Mouse (Mus musculus) layer of hippocampus, postnatal 25 days (tissue): ENCODE measurements around the gene Prune1. TPM values are rescaled to one million over a fixed set of nuclear protein-coding genes. Genes with fewer than 3 reads are reported as not detected.

Source experiments
- DNase-seq, 2 experiments: peaks; one replicate each; pipeline ENCODE4 v3.0.0; 2022; ENCODE audit warnings: mixed read lengths in 2 of 2, low spot score in 1 of 2; ENCODE audit errors: extremely low spot score in 1 of 2
- total RNA-seq, 2 experiments: library from RNA; stranded (reverse); gene quantifications; 2 replicates each; pipeline ENCODE4 v1.2.3; 2021

Gene Prune1
- total RNA-seq, 2 experiments from 2014 or later, result 20.6 to 22.6 TPM

- peak; percentile 15 to 19 for DNase-seq
Observed at GRCm38 (mm10) chr3:95282381-95282864, 547 bp upstream of the Prune1 start.

- DNase-seq, result peak in 1 of 2 experiments; percentile 13
Observed at GRCm38 (mm10) chr3:95280747-95281146, 1.1 kb downstream of the Prune1 start.

- no peak for DNase-seq
Observed at GRCm38 (mm10) chr3:95277149-95277551, 4.7 kb downstream of the Prune1 start.

GRCm38 (mm10) chr3:95276428-95276934 is 5.4 kb downstream of the Prune1 start:
- DNase-seq, result no peak

GRCm38 (mm10) chr3:95275161-95275560 is 6.7 kb downstream of the Prune1 start:
- no peak for DNase-seq

GRCm38 (mm10) chr3:95274453-95274852 is 7.4 kb downstream of the Prune1 start:
- DNase-seq, result no peak

- DNase-seq, result no peak
Observed at GRCm38 (mm10) chr3:95273471-95273870, 8.4 kb downstream of the Prune1 start.

- DNase-seq, result no peak
Observed at GRCm38 (mm10) chr3:95270766-95271364, 11.0 kb downstream of the Prune1 start.

GRCm38 (mm10) chr3:95269789-95270188 is 12.1 kb downstream of the Prune1 start:
- no peak for DNase-seq

GRCm38 (mm10) chr3:95267855-95268254 is 14.0 kb downstream of the Prune1 start:
- no peak for DNase-seq

GRCm38 (mm10) chr3:95266052-95266451 is 15.8 kb downstream of the Prune1 start:
- DNase-seq, result no peak

- DNase-seq, result no peak
Observed at GRCm38 (mm10) chr3:95264724-95265123, 17.2 kb downstream of the Prune1 start.

GRCm38 (mm10) chr3:95263089-95263739 is 18.7 kb downstream of the Prune1 start:
- DNase-seq, result peak in 1 of 2 experiments; percentile 64

- DNase-seq, result no peak
Observed at GRCm38 (mm10) chr3:95261975-95262374, 19.9 kb downstream of the Prune1 start.

GRCm38 (mm10) chr3:95256931-95257330 is 24.9 kb downstream of the Prune1 start:
- no peak for DNase-seq

GRCm38 (mm10) chr3:95250783-95251424 is 31.0 kb downstream of the Prune1 start, which contains the start of gene Bnipl:
Bnipl (minus strand) TSS chr3:95251193.
- DNase-seq, result no peak

GRCm38 (mm10) chr3:95250361-95250760 is 31.5 kb downstream of the Prune1 start:
- no peak for DNase-seq

- no peak for DNase-seq
Observed at GRCm38 (mm10) chr3:95247660-95248336, 34.1 kb downstream of the Prune1 start.

- DNase-seq, result peak in 1 of 2 experiments; percentile 40
Observed at GRCm38 (mm10) chr3:95246465-95247231, 35.2 kb downstream of the Prune1 start.

GRCm38 (mm10) chr3:95243086-95243485 is 38.8 kb downstream of the Prune1 start:
- DNase-seq, result no peak
